Mouse (Mus musculus) embryo, embryonic 11 days (tissue): Measurements from ENCODE around the gene Shank2.

Source experiments
- DNase-seq: peaks from one replicate; pipeline ENCODE4 v3.0.0-alpha.2; 2015

The Shank2 gene

DNA sequence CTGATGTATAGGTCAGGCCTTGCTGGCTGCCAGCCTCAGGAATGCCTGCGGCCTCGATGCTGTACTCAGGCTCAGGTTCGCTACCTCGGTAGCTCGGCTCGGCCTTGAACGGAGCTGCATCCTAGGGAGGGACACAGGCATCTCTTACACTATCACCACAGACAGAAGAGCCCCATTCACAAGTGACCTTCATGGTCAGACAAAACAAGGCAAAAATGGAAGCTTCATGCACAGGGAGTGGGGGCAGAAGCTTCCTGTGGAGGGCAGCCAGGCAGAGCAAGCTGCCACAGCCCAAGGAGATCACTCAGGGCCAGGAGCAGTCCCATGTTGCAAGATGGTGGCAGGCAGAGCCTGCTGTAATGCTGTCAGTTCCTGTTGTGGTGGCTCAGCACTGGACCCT lies 437.1 kb downstream of the Shank2 start:
- DNase-seq = no peak

DNA sequence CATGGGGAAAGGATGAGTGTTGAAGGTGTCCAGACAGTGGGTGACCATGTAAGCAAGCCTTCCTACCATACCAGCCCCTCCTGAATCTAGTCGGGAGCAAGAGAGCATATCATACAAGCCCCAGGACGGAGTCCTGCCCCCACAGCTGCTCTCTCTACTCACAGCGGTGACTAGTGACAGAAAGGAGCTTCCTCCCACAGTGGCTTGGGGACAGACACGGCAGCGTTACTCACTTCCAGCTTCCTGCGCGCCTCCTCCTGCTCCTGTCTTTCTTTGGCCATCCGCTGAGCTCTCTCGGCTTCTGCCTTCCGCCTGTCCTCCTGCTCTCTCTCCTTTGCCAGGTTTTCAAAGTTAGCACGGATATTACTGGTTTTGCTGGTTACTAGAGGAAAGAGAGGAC lies 439.7 kb downstream of the Shank2 start:
- DNase-seq = no peak

DNA sequence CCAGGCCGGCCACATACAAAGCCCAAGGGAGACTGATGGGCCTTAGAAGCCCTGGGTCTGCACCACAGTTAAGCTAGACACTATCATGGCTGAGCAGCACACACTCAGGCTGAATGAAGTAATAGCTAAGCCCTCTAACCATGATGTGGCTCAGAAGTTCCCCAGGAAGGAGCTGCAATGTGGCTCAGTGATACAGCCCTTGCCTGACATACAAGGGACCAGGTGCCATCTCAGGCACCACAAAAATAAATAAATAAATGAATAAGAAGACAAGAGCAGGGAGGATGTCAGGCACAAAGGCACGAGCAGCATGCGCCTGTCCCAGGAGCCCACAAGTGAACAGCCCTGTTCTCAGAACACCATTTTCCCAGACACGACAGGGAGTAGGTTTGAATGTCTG lies 440.2 kb downstream of the Shank2 start:
- DNase-seq = no peak

DNA sequence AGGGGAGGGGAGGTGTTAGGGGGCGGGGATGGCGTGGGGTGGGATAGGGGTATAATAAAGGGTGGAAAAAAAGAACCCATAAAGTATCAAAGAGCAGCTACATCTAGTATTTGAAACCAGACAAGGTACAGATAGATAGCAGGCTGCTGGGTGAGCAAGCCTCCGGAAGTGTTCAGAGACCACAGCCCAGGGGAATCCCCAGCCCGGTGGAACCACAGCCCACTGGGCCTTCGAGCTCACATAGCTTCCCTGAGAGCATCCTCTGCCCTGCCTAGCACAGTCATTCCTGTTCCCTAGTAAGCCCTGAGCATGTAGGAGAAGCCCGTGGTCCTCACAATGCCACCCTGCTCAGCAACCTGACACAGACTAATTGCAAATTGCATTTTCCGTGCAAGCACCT lies 443.1 kb downstream of the Shank2 start:
- DNase-seq = no peak

DNA sequence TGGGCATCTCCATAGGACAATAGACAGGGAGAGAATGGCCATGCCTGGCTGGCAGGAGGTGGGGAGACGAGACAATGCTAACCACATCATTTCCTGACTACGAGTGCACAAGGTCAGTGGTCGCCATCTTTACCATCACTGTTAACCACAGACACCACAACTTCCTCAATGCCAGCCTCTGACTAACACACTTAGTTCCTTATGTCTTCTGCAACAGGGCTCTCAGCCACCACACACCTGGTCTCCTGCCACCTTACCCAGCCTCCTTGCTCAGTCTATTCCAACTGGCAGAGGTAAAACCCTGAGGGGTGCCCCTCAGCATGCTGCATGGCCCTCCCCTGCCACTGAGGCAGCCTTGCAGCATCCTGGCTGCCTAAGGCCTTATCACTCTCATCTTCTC lies 445.4 kb downstream of the Shank2 start:
- no peak for DNase-seq

DNA sequence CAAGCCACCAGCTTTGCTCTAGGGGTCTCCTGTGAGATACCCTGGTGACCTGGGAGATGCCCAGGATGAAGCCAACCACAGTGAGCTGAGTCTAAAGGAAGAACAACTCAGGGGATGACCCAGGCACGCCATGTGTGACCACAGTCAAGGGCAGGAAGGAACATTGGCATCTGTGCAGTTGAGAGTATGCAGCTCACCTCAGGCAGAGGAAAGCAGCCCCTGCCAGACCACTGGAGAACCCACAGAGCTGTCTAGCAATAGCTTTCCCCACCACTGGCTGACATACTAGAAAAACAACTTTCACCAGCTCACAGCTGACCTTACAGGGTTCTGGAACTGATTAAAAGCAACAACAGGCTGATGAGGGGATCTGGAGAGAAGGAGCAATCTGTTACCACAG lies 446.5 kb downstream of the Shank2 start:
- no peak for DNase-seq

DNA sequence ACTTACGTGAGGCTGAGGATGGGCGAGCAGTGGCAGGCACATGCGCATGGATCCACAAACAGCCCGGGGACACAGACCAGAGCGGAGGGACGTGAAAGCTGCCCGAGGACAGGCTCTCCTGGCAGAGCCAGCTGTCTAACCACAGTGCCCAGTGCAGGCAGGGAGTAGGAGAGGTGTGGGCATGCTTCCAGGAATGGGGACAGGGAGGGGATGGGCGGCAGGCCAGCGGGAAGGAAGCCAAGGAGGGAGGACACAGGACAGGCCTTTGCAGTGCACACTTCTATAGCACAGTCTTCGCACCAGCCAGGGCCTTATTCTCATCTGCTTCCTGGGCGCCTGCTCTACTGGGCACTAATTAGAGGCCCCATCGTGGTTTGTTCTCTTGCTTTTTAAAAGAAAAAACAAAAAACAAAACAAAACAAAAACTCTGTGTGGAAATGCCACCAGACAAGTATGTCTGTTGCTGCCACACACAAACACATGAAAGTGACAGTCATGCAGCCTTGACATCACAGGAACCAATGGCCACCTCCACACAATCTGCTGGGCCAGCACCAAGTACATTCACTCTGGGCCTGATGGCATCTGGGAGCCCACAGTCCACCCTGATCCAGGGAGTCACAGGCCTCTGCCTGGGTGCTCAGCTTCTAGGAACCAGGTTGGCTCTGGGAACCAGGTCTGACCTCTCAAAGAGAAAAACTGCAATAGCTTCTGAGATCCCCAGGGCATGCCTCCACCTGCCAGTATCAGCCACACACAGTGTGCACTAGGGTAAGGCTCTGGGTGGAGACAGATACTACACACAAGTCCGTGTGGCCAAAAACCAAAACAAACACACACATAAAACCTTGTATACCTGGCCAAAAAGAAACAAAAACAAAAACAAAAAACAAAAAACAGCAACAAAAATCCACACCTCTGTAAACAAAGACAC lies 448.2 kb downstream of the Shank2 start:
- no peak for DNase-seq

DNA sequence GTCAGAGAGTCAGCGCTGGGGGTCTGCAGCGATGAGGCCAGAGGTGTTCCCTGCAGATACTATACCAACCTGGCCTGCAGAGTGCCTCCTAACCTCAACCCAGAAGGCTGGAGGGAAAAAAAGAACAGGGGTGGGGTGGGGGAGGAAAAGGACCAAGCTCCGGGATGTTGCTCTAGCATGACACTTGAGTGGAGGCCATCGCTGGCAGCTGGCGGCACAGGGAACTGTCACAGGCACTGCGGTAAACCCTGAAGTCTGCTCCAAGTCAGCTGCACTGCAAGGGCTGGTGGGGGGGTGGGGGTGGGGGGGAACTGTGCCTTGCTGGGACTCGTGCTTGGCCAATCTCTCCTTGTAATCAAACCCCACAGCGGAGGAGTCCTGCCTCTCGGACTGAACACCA lies 448.9 kb downstream of the Shank2 start:
- no peak for DNase-seq

DNA sequence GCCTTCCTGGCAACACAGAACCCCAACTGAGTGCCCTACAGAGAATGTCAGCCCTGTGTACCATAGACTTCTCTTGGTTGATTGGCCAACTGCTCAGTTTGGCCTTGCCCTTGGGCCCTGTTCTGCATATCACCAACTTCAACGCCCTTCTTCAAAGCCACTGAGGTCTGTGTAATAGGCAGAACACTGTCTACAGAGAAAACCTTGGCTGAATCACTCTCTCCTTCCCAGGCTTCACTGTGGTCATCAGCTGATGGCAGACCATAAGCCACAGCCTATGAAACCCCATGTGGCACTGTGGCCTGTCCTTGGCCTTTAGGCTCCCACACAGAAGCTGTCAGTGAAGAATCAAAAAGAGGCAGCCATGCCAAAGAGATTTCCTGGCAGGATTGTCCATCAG lies 457.2 kb downstream of the Shank2 start:
- DNase-seq = no peak

DNA sequence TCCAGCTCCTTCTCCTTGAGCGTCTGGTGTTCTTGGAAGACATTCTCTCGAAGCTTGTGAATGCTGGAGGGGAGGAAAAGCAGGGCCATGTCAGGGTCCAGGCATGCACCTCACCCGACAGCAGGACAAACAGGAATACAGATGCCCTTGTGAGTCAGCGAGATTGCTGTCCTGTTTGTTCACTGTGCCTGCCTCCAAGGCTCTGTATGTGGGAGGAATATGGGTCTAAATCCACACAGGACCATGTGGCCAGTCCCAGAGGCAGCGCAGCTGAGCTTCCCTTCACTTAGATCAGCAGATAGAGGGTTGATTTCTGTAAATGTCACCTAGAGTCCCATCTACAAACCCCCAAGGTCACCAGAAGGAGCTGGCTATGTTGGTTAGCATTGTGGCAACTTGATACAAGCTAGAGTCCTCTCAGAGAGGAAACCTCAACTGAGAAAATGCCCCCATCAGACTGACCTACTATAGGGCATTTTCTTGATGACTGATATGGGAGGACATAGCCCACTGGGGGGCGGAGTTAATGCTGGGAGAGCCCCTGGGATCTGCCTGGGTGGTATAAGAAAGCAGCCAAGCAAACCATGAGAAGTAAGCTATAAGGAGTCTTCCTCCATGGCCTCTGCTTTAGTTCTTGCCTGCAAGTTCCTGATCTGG lies 459.6 kb downstream of the Shank2 start:
- DNase-seq = no peak

DNA sequence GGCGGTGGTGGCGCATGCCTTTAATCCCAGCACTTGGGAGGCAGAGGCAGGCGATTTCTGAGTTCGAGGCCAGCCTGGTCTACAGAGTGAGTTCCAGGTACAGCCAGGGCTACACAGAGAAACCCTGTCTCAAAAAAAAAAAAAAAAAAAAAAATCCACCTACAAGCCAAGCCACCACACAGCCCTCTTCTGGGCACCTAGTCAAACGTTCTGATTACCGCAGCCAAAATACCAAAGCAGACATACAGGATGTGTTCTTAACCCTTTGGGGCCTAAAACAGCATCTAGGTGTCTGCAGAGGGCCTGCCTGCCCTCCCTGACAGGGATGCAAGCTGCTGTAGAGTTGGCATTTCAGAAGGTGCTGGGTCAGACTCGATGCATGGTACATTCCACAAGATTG lies 460.8 kb downstream of the Shank2 start:
- DNase-seq = no peak

DNA sequence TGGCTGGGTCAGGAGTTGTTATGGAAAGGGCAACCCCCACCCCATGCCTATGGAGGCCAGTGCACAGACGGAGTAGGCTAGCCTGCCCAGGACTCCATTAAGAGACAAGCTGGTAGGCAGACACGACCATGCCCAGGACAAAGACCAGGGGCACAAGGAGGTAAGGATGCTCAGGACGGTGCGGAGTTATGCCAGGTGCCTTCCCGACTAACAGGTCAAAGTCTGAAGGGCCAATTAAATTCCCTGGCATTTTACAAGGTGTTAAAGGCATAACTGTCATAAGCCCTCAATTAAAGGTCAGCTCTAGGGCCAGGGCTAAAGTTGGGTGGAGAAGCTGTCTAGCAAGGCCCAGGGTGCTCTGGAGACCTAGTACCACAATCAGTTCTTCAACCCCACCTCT lies 467.0 kb downstream of the Shank2 start:
- no peak for DNase-seq

DNA sequence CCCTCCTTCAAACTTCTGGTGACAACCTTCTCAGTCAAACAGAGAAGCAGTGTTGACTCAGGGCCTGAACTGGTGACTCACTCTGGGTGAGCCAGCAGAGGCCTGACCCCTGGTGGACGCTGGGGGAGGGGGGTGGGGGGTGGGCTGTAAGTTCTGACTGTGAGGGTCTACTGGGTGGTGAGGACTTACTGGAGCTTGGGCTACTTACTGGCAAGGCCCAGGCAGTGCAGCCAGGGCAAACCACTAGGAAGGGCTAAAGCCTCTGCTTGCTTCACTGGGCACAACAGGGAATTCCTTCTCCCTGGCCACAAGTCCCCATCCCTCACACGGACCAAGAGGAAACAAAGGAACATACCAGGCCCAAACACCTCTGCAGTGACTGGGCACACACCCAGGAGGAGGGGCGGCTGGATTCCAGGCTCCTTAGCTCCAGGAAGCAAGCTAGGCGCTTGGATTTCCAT lies 467.5 kb downstream of the Shank2 start:
- peak; percentile 7 for DNase-seq

DNA sequence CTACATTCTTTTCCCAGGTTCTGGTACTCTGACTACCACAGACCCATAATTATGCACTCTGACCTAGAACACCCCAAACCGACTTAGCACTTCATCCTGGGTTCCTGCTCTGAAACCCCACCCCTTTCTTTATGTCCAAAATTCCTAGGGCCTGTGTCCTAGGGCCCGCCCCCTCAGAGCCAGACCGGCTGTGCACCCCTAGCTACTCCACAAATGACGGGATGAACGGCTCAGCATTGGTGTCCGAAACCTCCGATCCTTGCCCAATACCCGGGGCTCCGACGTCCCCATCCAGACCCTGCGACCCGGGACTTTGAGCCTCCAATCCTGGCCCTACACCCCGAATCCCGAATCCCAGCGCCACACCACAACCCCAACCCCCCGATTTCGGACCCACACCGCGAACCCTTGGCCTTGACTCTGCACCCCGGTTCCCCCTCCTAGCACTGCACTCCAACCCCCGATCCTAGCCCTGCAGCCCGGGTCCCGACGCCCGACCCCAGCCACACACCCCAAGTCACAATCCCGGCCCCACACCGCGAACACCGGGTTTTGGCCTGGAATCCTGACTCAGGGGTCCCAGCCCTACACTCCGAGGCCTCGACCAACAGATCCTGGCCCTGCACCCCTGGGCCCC lies 468.3 kb downstream of the Shank2 start:
- DNase-seq = peak; percentile 23

DNA sequence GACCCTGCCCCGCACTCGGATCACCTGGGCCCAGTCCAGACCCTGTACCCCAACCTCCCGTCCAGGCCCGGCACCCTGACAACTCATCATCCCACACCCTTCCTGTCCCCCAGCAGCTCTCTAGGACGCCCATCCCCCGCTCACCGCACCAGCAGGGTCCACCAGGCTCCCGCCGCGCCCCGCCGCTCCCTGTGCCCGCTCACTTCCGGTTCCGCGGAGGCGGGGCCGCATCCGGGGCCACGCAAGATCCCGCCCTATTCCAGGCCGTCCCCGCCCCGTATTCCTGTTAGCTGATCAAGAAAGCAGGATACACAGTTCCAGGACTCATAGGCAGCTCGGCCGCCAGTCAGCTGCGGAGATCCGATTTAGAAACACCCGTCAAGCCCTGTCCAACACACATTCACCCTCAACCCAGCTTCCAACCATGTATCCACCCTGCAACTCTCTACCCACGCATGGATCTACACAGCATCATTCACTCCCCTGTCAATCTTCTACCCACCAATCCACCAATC lies 468.9 kb downstream of the Shank2 start, which contains the start of gene Cttn:
Cttn (minus strand) TSS at position 465 of the 515 bp plus-strand sequence.
- peak; percentile 95 for DNase-seq

DNA sequence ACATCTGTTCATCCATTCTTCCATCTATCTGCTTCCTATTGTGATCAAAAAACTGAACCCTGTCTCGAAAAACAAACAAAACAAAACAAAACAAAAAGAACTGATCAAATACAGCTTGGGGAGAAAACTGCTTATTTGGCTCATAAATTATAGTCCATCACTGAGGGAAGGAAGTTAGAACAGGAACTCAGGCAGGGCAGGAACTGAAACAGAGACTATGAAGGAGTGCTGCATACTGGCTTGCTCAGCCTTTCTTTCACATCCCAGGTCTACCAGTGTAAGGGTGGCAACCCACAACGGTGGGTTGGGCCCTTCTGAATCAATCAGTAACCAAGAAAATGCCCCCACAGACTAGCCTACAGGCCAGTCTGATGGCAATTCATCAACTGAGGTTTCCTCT lies 469.4 kb downstream of the Shank2 start:
- DNase-seq = no peak

DNA sequence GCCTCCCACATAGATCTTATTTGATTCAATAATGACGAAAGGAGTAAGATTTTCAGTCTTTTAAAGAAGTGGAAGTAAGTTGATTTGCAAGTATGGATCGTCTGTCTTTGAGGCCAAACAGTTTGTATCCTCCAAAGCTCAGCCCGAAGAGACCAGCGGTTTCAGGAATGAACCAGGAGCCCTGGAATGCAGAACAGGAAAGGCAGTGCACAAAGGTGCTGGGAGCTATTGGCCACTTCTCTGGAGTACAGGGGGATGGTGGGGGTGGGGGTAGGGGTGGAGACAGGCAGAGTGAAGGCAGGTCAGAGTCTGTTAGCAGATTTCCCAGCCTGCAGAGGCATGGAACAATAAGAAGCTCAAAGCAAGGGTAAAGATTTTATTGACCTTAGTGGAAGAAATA lies 471.8 kb downstream of the Shank2 start:
- DNase-seq = no peak
